Mouse (Mus musculus) urinary bladder, adult 2 months (tissue): ENCODE data around the gene Slc34a2. TPM values are rescaled to one million over a fixed set of nuclear protein-coding genes. Genes with fewer than 3 reads are reported as not detected.

ENCODE experiments used
- DNase-seq: peaks from one replicate; pipeline ENCODE4 v3.0.0; 2022; ENCODE audit warnings: low spot score
- polyA plus RNA-seq: library from polyadenylated mRNA; depleted of rRNA; stranded (reverse); fragments of >200 nt; gene quantifications from 2 replicates; pipeline ENCODE4 v1.2.3, GENCODE M21; 2012; rRNA removed

Gene Slc34a2
- 0.03 TPM in 1 of 2 replicates, not detected in the other for polyA plus RNA-seq

DNA sequence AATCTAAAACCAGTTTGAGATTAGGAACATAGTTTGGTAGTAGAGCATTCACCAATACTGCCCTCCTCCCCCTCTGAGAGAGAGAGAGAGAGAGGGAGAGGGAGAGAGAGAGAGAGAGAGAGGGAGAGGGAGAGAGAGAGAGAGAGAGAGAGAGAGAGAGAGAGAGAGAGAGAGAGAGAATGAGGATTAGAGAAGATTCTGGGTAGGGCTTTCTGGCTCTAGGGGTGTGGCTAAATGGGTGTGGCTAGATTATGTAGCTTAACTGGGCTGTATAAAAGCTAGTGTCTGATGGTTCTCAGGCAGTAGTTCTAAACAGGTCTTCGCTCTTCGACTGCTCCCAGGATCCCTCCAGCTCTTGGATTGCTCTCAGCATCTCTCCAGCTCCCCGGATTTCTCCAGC is at the start of gene Slc34a2:
Gene Slc34a2, plus strand, starts transcription at position 301 of the 400 bp plus-strand sequence.
- no peak for DNase-seq

DNA sequence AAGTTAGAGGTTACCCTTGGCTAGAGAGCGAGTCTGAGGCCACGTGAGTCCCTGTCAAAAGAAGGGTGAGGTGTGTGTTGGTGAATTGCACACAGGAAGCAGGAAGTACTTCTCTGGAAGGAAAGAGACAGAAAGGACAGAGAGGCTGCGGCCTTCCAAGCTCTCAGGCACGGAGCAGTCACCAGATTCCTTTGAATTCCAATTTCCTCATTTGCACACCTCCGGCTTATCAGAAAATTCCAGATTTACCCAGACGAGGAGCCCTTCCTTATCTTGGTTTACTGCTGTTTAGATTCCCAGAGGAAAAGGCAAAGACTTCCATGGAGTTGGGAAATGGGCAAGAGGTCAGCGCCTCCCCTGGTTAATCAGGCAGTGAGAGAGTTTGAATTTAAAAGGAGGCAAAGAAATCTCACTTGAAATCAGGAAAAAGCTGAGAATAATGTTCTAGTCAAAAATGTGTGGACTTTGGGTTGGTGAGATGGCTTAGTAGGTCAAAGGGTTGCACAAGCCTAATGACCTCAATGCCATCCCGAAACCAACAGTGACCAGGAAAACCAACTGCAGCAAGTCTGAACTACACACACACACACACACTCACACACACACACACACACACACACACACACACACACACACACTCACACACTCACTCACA is 47.1 kb upstream of the Slc34a2 start:
- no peak for DNase-seq

DNA sequence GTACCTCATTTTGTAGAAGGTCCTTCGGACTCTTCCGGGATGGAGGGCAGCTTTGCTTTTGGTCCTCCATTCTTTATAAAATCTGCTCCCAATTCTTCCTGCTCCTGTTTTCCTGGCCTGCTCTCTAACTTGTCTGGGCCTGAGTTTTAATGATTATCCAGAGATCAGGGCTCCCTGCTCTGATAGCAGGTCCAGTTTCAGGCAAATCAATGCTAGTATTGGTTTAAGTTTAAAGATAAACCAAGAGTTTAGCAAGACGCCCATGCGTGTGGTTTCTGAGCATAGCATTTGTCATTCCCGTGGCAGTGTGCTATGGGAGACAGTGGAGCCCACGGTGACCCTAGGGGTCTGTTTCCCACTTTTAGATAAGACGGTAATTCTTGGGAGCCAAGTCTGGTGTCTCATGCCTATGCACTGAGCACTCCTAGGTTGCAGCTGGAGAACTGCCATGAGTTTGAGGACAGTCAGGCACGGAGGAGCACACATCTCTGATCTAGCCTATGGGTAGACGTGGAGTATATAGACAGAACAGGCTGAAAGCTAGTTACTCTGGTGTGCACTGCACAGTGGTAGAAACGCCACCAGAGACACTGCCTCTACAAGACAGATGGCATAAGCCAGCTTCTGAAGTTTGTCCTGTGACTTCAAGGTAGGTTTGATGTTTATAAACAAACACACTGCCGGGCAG is 45.5 kb upstream of the Slc34a2 start:
- no peak for DNase-seq

DNA sequence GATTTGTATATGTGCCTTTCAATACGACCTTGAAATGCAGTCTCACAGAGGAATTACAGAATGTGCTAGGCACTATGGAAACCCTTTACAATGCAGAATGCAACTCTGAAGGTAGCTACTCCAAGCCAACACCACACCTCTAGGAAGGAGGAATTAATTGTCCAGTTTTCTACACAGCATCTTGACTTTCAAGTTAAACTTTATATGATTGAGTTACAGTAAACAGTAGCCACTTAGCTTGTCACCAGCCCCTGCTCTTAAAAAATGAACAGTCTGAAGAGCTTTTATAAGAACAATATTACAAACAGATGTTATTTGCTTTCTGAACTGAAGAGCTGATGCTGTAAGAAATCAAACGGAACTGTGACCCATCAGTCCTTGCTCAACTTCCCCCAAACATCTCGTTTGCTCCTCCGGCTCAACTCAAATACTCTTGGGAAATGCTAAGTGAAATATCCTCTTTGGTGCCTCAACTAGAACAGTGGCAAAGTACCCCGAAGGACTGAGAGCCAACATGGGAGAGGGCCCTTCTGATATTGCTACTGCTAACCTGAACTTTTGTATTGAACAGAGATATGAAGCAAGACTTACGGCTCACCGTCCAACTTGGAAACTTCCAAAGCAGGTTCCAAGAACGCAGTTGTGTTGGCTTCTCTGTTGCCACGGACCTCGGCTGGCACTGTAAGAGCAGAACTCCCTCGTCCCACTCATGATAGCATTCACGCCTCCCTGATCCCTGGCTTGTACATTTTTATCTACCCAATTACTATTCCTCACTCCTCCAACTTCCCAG is 44.2 kb upstream of the Slc34a2 start:
- DNase-seq = no peak

DNA sequence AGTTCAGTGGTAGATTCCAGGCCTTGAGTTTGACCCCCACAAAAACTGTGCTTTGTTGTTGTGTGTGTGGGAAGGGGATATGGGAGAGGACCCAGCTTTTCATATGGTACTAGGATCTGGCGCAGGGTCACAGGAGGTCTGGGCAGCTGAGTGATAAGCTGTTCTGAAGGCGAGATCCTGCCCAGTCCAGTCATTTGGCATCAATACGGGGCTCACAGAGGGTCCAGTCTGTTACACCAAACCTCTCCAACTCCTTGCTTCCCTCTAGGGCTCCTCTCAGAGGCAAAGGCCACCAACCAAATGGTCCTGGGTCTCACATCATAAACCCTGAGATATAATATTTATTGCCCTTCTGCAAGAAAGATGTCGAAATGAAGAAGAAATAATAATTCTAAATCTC is 42.4 kb upstream of the Slc34a2 start:
- DNase-seq = no peak

DNA sequence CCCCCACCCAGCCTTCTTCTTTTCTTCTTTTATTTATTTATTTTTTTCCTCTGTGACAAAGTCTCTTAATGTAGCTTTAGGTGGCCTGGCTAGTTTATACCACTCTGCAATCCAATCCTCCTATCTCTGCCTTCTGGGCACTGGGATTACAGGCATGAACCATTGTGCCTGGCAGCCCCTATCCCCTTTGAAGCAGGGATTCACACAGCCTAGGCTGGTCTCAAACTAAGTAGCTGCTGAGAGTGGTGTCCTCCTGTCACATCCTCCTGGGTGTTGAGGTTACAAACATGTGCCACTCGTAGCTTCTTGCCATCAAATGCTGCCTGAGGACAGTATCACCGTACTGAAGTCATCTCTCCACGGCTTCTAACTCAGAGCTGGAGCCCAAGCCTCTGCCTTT is 41.7 kb upstream of the Slc34a2 start:
- DNase-seq = no peak

DNA sequence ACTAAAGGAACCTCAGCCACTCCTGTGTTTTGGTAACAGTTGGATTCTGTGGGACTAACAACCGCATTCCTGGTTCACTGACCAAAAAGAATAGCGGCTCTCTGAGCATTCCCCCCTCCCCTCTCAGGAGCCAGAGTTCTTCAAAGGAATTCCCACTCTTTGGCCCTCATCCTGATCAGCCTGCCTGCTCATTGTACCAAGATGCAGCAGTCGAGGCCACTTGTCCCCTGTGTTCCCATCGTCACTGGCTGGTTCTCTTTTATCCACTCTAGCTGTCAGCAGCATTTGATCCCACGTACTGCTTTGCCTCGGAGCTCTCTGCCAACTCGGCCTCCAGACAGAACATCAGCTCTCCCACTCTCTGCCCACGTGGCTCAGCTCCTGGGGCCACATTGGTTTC is 41.3 kb upstream of the Slc34a2 start:
- no peak for DNase-seq

DNA sequence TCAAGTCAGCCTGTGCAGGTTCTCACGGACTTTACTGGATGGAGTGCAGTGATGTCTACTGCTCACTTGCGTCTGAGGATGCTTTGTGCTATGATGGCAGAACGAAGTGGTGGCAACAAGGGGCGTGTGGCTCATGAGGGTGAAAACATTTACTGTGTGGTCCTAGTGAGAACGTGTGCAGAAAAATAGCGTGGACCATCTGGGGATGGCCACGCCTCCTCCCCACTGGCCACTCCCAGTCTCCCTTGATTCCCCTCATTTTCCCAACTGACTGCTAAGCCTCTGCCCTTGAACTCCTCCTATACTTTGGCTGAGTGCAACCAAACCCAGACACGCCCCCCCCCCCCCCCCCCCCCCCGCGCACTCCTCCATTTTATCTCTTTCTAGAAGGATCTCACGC is 40.8 kb upstream of the Slc34a2 start:
- no peak for DNase-seq

DNA sequence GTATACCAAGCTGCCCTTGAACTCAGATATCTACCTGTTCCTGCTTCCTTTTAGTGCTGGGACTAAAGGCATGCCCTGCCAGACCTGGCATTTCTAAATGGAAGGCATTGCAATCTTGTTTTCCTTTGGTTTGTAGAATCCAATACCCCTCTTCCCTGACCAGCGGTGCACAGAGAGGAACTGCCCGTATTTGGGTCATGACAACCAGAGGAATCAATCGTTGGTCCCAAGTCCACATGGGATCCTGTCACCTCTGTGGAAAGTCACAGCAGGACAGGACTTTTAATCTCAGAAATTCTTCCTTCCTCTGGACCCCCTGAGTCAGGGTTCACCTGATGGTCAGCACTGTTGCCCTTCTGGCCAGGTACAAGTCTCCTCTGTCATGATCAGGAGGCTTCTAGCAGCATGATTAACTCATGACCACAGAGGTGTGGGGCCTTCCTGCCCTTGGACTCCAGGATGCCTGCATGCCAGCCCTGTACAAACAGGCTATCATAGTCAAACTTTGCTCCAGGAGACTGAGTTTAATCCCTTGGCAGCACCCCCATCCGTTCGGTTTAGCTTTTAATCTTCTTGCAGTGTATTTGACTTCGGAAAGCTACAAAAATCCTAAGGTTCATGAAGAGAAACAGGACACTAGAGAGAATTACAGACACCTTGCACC is 39.7 kb upstream of the Slc34a2 start:
- no peak for DNase-seq

DNA sequence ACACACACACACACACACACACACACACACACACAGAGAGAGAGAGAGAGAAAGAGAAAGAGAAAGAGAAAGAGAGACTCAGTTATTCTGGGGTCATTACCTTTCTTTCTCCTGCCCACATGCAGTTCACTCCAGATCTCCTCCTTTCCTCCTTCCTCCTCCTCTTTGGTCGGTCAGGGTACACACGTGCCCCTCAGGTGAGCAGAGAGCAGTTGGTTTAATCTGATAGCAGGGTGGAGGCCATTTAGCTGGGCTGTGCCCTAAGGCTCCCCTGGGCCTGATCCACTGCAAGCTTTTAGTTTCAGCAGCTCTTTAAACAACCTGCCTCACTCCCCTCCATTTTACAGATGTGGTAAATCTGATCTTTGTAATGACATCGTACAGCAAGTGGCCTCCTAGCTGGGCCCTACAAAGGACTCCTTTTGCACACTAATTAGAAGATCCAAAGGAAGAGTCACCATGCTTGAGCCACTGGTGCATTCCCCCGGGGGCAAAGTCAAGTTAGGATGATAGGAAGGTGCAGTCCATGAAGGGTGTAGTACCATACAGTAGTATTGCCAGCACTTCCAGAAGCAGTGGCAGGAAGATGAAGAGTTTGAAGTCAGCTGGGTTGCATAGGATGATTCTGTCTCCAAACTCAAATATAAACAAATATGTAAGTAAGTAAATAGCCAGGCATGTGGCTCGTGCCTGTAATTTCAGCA is 37.6 kb upstream of the Slc34a2 start:
- no peak for DNase-seq

DNA sequence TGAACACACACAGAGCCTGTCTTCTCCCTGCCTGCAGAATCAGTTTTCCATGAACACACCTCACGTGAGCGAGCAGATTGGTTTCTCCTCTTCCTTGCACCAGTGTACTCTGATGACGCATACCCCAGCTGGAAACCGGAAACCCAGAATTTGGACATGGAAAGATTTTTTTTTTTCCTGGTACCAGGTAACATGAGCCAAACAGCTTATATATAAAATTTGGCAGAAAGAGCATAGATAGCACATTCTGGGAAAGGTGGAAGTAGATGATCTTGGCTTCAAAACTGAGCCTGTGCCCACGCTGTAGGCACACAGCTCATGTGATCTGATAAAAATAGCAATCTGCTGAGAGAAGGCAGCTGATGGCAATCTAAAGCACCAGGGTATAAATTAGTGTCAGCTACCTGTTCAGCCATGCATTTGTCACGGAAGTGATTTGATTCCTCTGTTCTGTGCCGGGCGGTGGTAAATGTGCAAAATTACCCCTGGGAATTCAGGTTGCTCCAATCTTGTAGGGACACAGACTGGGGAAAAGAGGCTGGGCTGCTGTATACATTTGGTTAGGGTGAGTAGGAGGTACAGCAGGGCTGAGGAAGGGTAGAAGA is 35.2 kb upstream of the Slc34a2 start:
- no peak for DNase-seq

DNA sequence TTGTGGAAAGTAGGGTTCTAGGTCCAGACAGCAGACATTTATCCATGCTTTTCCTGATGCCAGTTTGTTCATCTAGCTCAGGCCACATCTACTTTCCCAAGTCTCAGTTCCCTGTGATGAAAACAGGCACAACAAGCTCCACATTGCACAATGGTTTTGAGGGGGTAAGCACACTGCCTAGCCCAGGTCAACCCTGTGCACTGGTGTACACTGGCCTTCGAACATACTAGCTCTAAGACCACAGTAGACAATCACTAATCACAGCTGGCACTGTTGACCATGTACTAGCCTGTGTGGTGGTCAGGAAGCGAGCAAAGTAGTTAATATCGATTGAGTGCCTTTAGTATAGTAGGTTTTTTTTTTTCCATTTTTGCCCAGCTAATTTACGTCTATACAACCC is 34.4 kb upstream of the Slc34a2 start:
- no peak for DNase-seq

DNA sequence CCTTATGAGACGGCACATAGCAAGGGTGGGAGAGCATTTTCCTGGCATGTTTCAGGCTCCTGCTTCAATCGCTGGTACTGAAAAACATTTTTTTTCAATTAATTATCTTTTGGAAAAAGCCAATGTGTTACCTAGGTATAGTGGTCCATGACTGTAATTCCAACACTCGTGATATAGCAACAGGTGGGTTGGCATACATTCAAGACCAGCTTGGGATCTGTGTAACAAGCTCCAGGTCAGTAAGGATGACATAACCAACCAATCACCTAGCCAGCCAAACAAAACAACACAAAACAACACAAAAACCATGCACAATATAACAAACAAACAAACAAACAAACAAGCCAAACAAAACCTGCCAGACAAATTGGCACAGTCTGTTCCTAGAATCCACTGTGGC is 33.9 kb upstream of the Slc34a2 start:
- DNase-seq = no peak

DNA sequence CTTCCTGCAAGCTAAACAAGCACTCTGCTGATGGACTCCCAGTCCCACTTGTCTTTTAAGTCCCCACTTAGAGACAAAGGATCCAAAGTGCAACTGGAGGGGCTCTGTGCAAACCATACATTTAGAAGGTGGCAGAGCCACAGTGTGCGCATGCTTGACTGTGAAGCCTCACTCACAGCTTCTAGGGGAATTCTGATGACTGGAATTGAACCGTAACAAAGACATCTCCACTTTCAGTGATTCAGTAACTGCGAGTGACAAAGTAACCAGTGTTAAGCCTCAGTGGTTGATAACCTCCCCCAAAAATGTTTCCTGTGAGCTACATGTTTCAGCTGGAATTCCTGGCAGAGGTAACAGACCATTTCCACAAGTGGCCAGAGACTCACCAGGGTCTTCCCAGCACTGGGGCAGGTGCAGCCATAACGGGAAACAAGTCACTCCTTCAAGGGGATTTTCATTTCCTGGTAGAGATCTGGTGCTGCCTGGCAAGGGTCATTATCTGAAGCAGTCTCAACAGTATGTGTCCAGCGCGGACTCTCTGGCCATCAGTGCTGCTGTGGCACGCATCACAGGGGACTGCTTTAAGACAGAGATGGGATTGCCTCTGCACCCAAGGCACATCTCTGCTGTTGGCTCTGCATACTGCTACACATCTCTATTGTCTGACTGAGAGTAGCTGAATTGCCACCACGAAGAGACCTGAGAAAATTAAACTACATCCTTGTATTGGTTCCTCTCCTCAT is 28.7 kb upstream of the Slc34a2 start:
- no peak for DNase-seq

DNA sequence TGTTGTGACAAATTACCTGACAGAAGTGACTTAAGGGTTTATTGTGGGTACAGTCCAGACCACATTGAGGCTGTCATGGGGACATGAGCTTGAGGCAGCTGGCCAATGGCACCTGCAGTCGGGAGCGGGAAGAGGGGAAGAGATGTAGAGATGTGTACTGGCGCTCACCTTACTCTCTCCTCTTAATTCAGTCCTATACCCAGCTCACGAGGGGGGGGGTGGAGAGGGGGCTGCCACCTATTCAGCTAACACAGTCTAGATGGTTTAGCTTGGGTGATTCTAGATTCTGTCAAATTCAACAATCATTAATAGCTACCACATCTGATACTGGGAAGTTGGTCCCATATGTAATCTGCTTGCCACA is 28.1 kb upstream of the Slc34a2 start:
- DNase-seq = no peak

DNA sequence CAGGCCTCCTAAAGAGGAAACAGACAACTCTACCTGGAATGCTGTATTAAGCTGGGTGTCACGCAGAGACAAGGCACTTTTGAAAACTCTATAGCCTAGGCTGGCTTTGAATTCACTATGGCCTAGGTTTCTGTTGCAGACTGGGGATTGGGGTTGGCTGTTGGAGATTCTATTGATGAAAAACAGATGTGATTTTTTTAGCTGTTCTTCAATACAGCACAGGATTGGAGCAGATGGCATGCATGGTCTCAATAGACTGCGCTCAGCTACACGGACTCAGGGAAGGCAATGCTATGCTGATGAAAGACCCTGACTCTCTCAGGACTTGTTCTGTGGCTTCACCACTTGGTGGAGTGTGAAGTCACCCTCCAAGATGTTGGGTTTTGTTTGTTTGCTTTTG is 26.6 kb upstream of the Slc34a2 start:
- no peak for DNase-seq

DNA sequence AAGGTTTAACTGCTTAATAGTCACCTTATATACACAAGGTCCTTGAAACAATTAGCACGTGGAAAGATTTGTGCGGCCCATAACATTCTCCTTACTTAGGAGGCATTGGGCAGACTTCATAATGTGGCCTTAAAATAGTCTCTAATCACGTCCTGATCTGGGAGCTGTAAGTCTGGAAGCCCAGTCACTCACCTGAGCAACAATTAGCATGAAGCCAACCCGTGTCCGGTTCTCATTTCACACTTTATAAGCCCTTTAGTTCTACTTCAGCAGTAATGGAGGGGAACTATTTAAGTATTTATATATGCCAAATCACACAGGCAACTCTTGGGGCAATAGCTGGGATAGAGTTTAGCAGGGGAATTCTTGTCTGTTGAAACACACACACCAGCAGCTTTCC is 21.3 kb upstream of the Slc34a2 start:
- DNase-seq = no peak

DNA sequence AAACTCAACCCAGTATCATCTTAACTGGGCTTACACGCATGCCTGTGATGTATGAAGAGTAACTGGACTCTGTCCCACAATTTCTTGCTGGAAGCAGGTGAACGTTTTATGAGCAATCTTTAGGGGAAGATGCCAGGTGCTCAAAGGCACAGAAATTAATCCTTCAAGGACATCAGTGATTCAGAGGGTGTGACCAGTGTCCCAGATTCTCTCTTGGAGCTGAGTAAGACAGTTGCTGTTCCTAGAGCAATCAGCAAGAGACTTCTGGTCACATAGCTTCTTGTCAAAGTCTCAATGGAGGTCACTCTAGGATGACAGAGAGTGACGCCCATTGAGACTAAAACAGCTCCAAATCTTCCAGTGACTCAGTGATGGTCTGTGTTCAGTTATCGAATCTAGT is 19.6 kb upstream of the Slc34a2 start:
- no peak for DNase-seq

DNA sequence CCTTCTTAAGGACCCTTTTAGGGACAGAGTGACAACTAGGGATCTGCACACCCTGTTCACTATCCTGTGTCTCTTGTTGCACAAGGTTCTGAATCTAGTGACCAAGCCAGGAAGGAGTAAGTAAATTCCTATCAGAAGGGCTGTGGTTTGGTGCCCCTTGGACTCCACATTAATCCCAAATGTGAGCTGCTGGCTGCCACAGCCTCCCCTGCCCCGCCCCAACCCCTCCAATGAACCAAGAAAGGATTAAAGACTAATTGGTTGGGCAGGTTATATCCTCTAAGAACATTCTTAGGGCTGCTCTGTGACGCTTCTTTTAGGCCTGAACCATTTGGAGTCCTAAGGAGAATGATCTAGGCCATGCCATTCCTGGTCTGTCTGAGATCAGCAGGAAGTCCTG is 14.4 kb upstream of the Slc34a2 start:
- no peak for DNase-seq

DNA sequence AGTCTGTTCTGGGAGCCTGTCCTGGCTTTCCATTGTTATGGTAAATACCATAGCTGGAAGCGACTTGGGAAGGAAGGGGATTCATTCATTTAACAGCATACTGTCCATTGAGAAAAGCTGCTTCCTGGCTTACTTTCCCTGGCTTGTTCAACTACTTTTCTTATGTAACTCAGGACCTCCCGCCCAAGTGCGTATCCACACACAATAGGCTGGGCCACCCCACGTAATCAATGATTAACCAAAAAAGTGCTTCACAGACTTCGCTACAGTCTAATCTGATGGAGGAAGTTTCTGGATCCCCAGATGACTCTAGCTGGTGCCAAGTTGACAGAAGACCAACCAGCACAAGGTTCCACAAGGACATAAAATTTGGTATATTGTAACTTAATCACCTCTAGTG is 14.0 kb upstream of the Slc34a2 start:
- DNase-seq = no peak
